Mouse (Mus musculus): ENCODE measurements around the gene Tsen54.

GRCm38 (mm10) chr11:115869393-115869792 lies 54.9 kb downstream of the Tsen54 start:
- TF ChIP-seq CTCF (IDR thresholded peaks at IDR 0.05) = no peak
- no peak; the same call in 1 of the 2 replicates for TF ChIP-seq EP300 (IDR thresholded peaks at IDR 0.05)

All from lung, postnatal 0 days (tissue).